ENCODE assay signal across 8 mouse cellular contexts in the genomic region with DNA sequence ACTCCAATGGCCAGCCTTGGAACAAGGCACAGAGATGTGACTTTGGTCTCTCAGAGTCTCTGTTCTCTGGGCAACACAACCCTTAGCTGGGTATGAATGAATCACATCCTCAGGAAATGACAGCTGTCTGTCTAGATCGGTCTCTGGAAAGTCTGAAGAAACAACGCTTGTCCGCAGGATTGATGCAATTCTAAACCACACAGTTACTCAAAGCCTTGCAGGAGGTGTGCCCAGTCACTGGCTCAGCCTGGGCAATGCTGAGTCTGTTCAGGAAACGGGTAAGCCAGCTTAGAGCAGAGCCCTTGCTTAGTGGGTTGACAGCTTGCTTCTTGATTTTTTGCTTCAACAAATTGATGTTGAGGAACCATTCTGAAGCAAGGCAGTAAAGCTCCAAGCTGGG. TPM values are rescaled to one million over a fixed set of nuclear protein-coding genes. Genes with fewer than 3 reads are reported as not detected.
DNase-seq lines count a peak whose midpoint lies in the region; ATAC-seq and TF ChIP-seq lines count a peak whose summit lies in the region.
"Had no signal": no experiment of that assay in that cellular context is flagged by ENCODE, and none has a peak within 500 bp of the region (broad histone marks: within the 10 kb centered on the region; RNA-seq: fewer than 3 reads in every experiment).

No protein-coding gene starts in this region.

- no peak overlapping the region for H3K4me3 ChIP-seq in lung, postnatal 0 days (ENCODE audit: low read depth, low read length)
- H3K4me3 ChIP-seq in lung, adult 2 months (replicated peaks; ENCODE audit: extremely low read depth, low read depth, low read length) = no peak overlapping the region
- H3K4me3 ChIP-seq in bone marrow, adult 2 months (replicated peaks; ENCODE audit: control insufficient read depth, low read depth, low read length) = no peak overlapping the region
- H3K4me3 ChIP-seq in left cerebral cortex, adult 2 months = no peak overlapping the region
- H3K4me3 ChIP-seq in hindbrain, embryonic 10.5 days = no peak overlapping the region

- no peak overlapping the region for H3K9ac ChIP-seq in lung, postnatal 0 days (replicated peaks; ENCODE audit: low read depth)

- no peaks in the 10 kb centered on the region for H3K4me1 ChIP-seq in lung, postnatal 0 days (ENCODE audit: insufficient read depth, low read depth, low read length)
- no peaks in the 10 kb centered on the region; the same call in 1 of the 2 replicates for H3K4me1 ChIP-seq in lung, adult 2 months (ENCODE audit: control insufficient read depth, insufficient read depth, low read length)
- H3K4me1 ChIP-seq in bone marrow, adult 2 months (ENCODE audit: control insufficient read depth, insufficient read depth, low read length) = peaks cover 2% of the 10 kb centered on the region; the same call in 1 of the 2 replicates
- no peaks in the 10 kb centered on the region for H3K4me1 ChIP-seq in hindbrain, embryonic 10.5 days (replicated peaks)

- peak; percentile 59 for ATAC-seq in lung, postnatal 0 days

- WGBS in lung, postnatal 0 days = 63% methylated on average over 4 of the region's 4 CpGs
- 50% methylated on average over 4 of the region's 4 CpGs for WGBS in lung, adult 2 months
- WGBS in bone marrow, adult 2 months = under 1% methylated on average over 4 of the region's 4 CpGs
- WGBS in hindbrain, embryonic 10.5 days = 77% methylated on average over 4 of the region's 4 CpGs

- intact Hi-C loops in left cerebral cortex, adult 2 months (cut with DNase I) = no loop called here

- TF ChIP-seq EP300 in lung, postnatal 0 days (IDR thresholded peaks at IDR 0.05) = no peak

- H3K4me2 ChIP-seq in lung, postnatal 0 days (replicated peaks; ENCODE audit: low read depth, low read length) = no peak overlapping the region

- no peaks in the 10 kb centered on the region for H3K27me3 ChIP-seq in lung, postnatal 0 days (replicated peaks; ENCODE audit: insufficient read depth, low read length)
- no peaks in the 10 kb centered on the region for H3K27me3 ChIP-seq in hindbrain, embryonic 10.5 days (ENCODE audit: insufficient read depth, poor library complexity, severe bottlenecking)

- H3K27ac ChIP-seq in lung, postnatal 0 days (ENCODE audit: low read length) = no peak overlapping the region
- H3K27ac ChIP-seq in bone marrow, adult 2 months (ENCODE audit: control insufficient read depth, insufficient read depth, low read depth, low read length, poor library complexity) = peak overlapping the region; percentile 44; the same call in 1 of the 2 replicates
- no peak overlapping the region for H3K27ac ChIP-seq in left cerebral cortex, adult 2 months
- no peak overlapping the region for H3K27ac ChIP-seq in hindbrain, embryonic 10.5 days
- H3K27ac ChIP-seq: macrophage had no signal

- no peaks in the 10 kb centered on the region for H3K36me3 ChIP-seq in lung, postnatal 0 days (ENCODE audit: insufficient read depth, low read length)
- H3K36me3 ChIP-seq in hindbrain, embryonic 10.5 days = no peaks in the 10 kb centered on the region

- TF ChIP-seq CTCF in lung, postnatal 0 days (IDR thresholded peaks at IDR 0.05) = no peak
- TF ChIP-seq CTCF in lung, adult 2 months (IDR thresholded peaks at IDR 0.05; ENCODE audit: insufficient read depth, low read length) = no peak
- no peak for TF ChIP-seq CTCF in bone marrow, adult 2 months (IDR thresholded peaks at IDR 0.05; ENCODE audit: control insufficient read depth, insufficient read depth, low read length)
- no peak for TF ChIP-seq CTCF in left cerebral cortex, adult 2 months (IDR thresholded peaks at IDR 0.05)

- peak; percentile 63 for DNase-seq in lung, postnatal 0 days (ENCODE audit: low spot score)
- no peak for DNase-seq in lung, adult 2 months
- DNase-seq in lung, postnatal 14 days = peak; percentile 6
- no peak for DNase-seq in left cerebral cortex, adult 2 months (ENCODE audit: extremely low spot score in 1 of 2, low spot score in 2 of 2)
- DNase-seq in right cerebral cortex, postnatal 4 days = no peak
- DNase-seq in hindbrain, embryonic 10.5 days (ENCODE audit: low spot score) = no peak

- no peaks in the 10 kb centered on the region for H3K9me3 ChIP-seq in lung, postnatal 0 days (ENCODE audit: low read length)
- H3K9me3 ChIP-seq in hindbrain, embryonic 10.5 days = no peaks in the 10 kb centered on the region

- TF ChIP-seq POLR2A in lung, adult 2 months (IDR thresholded peaks at IDR 0.05; ENCODE audit: borderline replicate concordance, extremely low read depth, low read depth, low read length) = no peak
- TF ChIP-seq POLR2A in bone marrow, adult 2 months (IDR thresholded peaks at IDR 0.05; ENCODE audit: borderline replicate concordance, control insufficient read depth, low read depth, low read length) = no peak

RNA-seq across cellular contexts. Expression of gene Nt5e, which starts 53.7 kb away (rescaled TPM):
- 5.3 and 5.8 TPM in 2 replicates for polyA plus RNA-seq in lung, postnatal 0 days (2015; fragmentation: Nextera tagmentation; extraction: Ambion mirVana)
- polyA plus RNA-seq in lung, adult 2 months (2012; rRNA removed) = 25.6 and 26.4 TPM in 2 replicates
- 1.8 TPM in 1 of 2 replicates, not detected in the other for polyA plus RNA-seq in bone marrow, adult 2 months (2011; ENCODE audit: insufficient read depth, insufficient read length, low replicate concordance, missing spikeins)
- total RNA-seq in left cerebral cortex, adult 2 months (2021) = 1 to 10 TPM; 2.9 TPM
- polyA plus RNA-seq in hindbrain, embryonic 10.5 days (2016; fragmentation: Nextera tagmentation; extraction: Ambion mirVana) = 0.95 and 1.3 TPM in 2 replicates

Comparison
In these comparisons a context has a peak if more than half of its experiments do, and no peak if none do; other contexts are left out.
1. DNase-seq: peak in lung, postnatal 0 days (single experiment) and lung, postnatal 14 days (single experiment); none in lung, adult 2 months (single experiment), left cerebral cortex, adult 2 months (0 of 2), right cerebral cortex, postnatal 4 days (single experiment) and hindbrain, embryonic 10.5 days (single experiment).